Mouse (Mus musculus): ENCODE data around the gene Lnpep. TPM values are rescaled to one million over a fixed set of nuclear protein-coding genes. Genes with fewer than 3 reads are reported as not detected.
"Not testable (repeated sequence)": the region's sequence is repeated elsewhere in the genome, so short reads cannot be mapped to it uniquely, and the experiment has no call there.

Gene Lnpep
- polyA plus RNA-seq, 1 experiment: 78.2 TPM

- TF ChIP-seq POLR2A (IDR thresholded peaks at IDR 0.05; ENCODE audit: insufficient read depth, low read depth, low read length) (no peak), CTCF (IDR thresholded peaks at IDR 0.05; ENCODE audit: insufficient read depth, low read depth, low read length) (no peak)
- 74% methylated on average over 3 of the region's 3 CpGs for WGBS
- H3K27ac ChIP-seq (ENCODE audit: insufficient read depth, low read depth, low read length): no peak overlapping the region
- H3K4me1 ChIP-seq (ENCODE audit: control insufficient read depth, insufficient read depth, low read length): no peaks in the 10 kb centered on the region; the same call in 1 of the 2 replicates
- no peak overlapping the region for H3K4me3 ChIP-seq (ENCODE audit: insufficient read depth, low read depth, low read length)
Observed at GRCm38 (mm10) chr17:17548958-17549357, 75.9 kb downstream of the Lnpep start.

GRCm38 (mm10) chr17:17531338-17531737, 93.5 kb downstream of the Lnpep start:
- Histone ChIP-seq H3K4me1 (ENCODE audit: control insufficient read depth, insufficient read depth, low read length) (no peaks in the 10 kb centered on the region), H3K4me3 (ENCODE audit: insufficient read depth, low read depth, low read length) (no peak overlapping the region), H3K27ac (ENCODE audit: insufficient read depth, low read depth, low read length) (no peak overlapping the region)
- TF ChIP-seq CTCF (IDR thresholded peaks at IDR 0.05; ENCODE audit: insufficient read depth, low read depth, low read length): no peak

GRCm38 (mm10) chr17:17516384-17517016, 108.3 kb downstream of the Lnpep start:
- no peak overlapping the region for H3K4me3 ChIP-seq (ENCODE audit: insufficient read depth, low read depth, low read length)
- WGBS: 68% methylated on average over 4 of the region's 4 CpGs
- no peak overlapping the region for H3K27ac ChIP-seq (ENCODE audit: insufficient read depth, low read depth, low read length)
- no peak for TF ChIP-seq CTCF (IDR thresholded peaks at IDR 0.05; ENCODE audit: insufficient read depth, low read depth, low read length)
- no peak for TF ChIP-seq POLR2A (IDR thresholded peaks at IDR 0.05; ENCODE audit: insufficient read depth, low read depth, low read length)
- peaks cover 2% of the 10 kb centered on the region for H3K4me1 ChIP-seq (ENCODE audit: control insufficient read depth, insufficient read depth, low read length)

DNA sequence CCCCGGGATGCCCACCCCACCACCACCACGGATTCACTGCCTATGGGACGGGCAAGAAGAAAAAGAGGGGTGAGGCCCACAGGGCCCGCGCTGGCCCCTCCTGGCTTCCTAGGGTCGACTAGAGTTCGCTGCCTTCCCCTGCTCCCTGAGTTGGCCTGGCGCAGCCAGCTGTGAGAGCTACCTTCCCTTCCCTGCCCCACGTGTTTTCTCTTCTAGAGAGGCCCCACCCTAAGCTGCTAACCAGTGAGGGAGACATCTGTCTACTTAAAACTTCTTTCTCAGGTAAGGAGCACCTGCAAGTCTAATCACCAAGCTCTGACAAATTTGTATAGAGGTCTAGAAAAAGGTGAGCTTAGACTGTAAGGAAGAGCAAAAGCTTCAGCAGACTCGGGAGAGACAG, 118.2 kb downstream of the Lnpep start:
- TF ChIP-seq CTCF (IDR thresholded peaks at IDR 0.05; ENCODE audit: insufficient read depth, low read depth, low read length): no peak
- no peak for TF ChIP-seq POLR2A (IDR thresholded peaks at IDR 0.05; ENCODE audit: insufficient read depth, low read depth, low read length)
- H3K27ac ChIP-seq (ENCODE audit: insufficient read depth, low read depth, low read length): no peak overlapping the region
- no peak overlapping the region for H3K4me3 ChIP-seq (ENCODE audit: insufficient read depth, low read depth, low read length)
- 93% methylated on average over 10 of the region's 10 CpGs for WGBS
- no peaks in the 10 kb centered on the region for H3K4me1 ChIP-seq (ENCODE audit: control insufficient read depth, insufficient read depth, low read length)

DNA sequence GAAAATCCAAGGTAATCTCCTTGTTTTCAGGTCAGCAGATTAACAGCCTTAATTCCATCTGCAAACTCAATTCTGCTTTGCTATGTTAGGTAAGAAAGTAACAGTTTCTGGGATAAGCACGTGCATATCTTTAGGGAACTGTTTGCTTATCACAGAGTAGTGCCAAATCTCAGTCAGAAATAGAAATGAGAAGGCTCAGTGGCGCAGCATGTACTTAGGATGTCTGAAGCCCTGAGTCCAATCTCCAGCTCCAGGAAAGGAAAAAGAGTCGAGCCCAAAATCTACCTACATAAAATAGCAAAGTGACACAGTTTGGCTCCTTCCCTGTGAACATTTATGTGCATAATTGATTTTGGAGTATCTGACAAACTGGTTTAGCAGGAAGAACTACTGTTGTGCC, 125.6 kb downstream of the Lnpep start:
- Histone ChIP-seq H3K4me3 (ENCODE audit: insufficient read depth, low read depth, low read length) (no peak overlapping the region), H3K27ac (ENCODE audit: insufficient read depth, low read depth, low read length) (no peak overlapping the region), H3K4me1 (ENCODE audit: control insufficient read depth, insufficient read depth, low read length) (no peaks in the 10 kb centered on the region)
- 25% methylated on average over 3 of the region's 3 CpGs for WGBS
- TF ChIP-seq POLR2A (IDR thresholded peaks at IDR 0.05; ENCODE audit: insufficient read depth, low read depth, low read length): no peak
- TF ChIP-seq CTCF (IDR thresholded peaks at IDR 0.05; ENCODE audit: insufficient read depth, low read depth, low read length): no peak

DNA sequence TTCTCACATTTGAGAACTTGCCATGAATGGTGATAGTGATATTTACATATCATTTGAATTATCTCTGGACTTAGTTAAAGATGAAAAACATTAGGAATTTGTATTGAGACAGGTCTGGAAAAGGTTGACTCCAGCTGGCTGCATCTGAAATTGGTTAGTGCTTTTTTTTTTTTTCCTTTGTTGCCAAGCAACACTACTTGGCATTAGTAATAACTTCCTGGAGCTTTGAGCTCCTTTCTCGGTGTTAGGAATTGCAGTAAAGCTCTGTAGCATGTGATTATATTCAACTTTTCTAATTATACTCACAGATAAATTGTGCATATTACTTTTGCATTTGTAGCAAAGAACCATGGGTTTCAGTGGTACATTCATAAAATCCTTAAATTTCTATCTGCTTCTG, 126.0 kb downstream of the Lnpep start:
- no peak overlapping the region for H3K4me3 ChIP-seq (ENCODE audit: insufficient read depth, low read depth, low read length)
- TF ChIP-seq CTCF (IDR thresholded peaks at IDR 0.05; ENCODE audit: insufficient read depth, low read depth, low read length): no peak
- no peak for TF ChIP-seq POLR2A (IDR thresholded peaks at IDR 0.05; ENCODE audit: insufficient read depth, low read depth, low read length)
- H3K4me1 ChIP-seq (ENCODE audit: control insufficient read depth, insufficient read depth, low read length): no peaks in the 10 kb centered on the region
- 2% methylated on average over 1 of the region's 1 CpGs for WGBS
- H3K27ac ChIP-seq (ENCODE audit: insufficient read depth, low read depth, low read length): no peak overlapping the region

- no peak for TF ChIP-seq CTCF (IDR thresholded peaks at IDR 0.05; ENCODE audit: insufficient read depth, low read depth, low read length)
- no peak for TF ChIP-seq POLR2A (IDR thresholded peaks at IDR 0.05; ENCODE audit: insufficient read depth, low read depth, low read length)
- Histone ChIP-seq H3K4me3 (ENCODE audit: insufficient read depth, low read depth, low read length) (no peak overlapping the region), H3K27ac (ENCODE audit: insufficient read depth, low read depth, low read length) (no peak overlapping the region), H3K4me1 (ENCODE audit: control insufficient read depth, insufficient read depth, low read length) (no peaks in the 10 kb centered on the region)
- 94% methylated on average over 7 of the region's 7 CpGs for WGBS
Observed at GRCm38 (mm10) chr17:17496730-17497129, 128.1 kb downstream of the Lnpep start.

DNA sequence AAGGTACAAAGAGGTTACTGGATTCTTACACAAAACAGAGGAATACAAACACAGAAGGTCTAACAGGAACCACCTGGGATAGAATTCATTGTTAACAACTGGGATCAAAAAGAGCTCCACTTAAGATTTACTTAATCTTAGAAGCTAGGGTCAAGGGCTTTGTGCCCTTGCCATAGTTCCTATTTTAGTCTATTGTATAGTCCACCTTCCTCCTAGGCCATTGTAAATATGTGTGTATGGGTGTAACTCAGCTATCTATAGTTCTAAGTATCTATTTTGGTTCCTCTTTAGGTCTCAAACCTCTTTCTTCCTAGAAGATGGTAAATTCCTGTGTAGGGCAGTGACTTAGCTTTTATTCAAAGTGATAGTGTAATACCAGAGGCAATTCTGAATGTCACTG, 128.6 kb downstream of the Lnpep start:
- H3K4me3 ChIP-seq (ENCODE audit: insufficient read depth, low read depth, low read length): not testable (repeated sequence)

DNA sequence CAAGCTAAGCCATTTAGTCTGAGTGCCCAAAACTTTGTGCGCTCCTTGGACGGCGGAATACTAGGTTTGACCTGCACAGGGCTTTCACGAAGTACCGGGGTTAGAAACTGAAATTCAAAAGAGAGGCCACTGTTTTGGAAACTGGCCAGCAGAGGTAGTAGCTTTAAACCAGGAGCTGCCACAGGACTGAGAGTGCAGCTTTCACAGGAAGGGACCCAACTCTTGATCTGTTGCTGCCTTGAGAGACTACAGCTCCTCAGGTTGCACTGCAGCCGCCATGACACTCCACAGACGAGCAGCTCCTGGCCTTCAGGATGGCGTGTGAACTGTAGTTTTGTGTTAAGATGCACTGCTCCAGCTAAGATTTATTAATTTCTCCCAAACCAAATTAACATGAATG, 132.7 kb downstream of the Lnpep start:
- WGBS: 91% methylated on average over 8 of the region's 8 CpGs
- no peak for TF ChIP-seq POLR2A (IDR thresholded peaks at IDR 0.05; ENCODE audit: insufficient read depth, low read depth, low read length)
- no peak for TF ChIP-seq CTCF (IDR thresholded peaks at IDR 0.05; ENCODE audit: insufficient read depth, low read depth, low read length)
- Histone ChIP-seq H3K4me1 (ENCODE audit: control insufficient read depth, insufficient read depth, low read length) (no peaks in the 10 kb centered on the region), H3K27ac (ENCODE audit: insufficient read depth, low read depth, low read length) (no peak overlapping the region), H3K4me3 (ENCODE audit: insufficient read depth, low read depth, low read length) (no peak overlapping the region)

More for the DNA sequence above, 128.6 kb downstream of the Lnpep start:
- not testable (repeated sequence) for H3K4me1 ChIP-seq (ENCODE audit: control insufficient read depth, insufficient read depth, low read length); H3K27ac ChIP-seq (ENCODE audit: insufficient read depth, low read depth, low read length)

GRCm38 (mm10) chr17:17491622-17492001, 133.2 kb downstream of the Lnpep start:
- WGBS: 83% methylated on average over 7 of the region's 7 CpGs

More at GRCm38 (mm10) chr17:17491622-17492001, 133.2 kb downstream of the Lnpep start:
- TF ChIP-seq POLR2A (IDR thresholded peaks at IDR 0.05; ENCODE audit: insufficient read depth, low read depth, low read length): no peak
- no peak for TF ChIP-seq CTCF (IDR thresholded peaks at IDR 0.05; ENCODE audit: insufficient read depth, low read depth, low read length)
- H3K27ac ChIP-seq (ENCODE audit: insufficient read depth, low read depth, low read length): no peak overlapping the region
- H3K4me3 ChIP-seq (ENCODE audit: insufficient read depth, low read depth, low read length): no peak overlapping the region
- no peaks in the 10 kb centered on the region for H3K4me1 ChIP-seq (ENCODE audit: control insufficient read depth, insufficient read depth, low read length)
